Mouse (Mus musculus): ENCODE measurements around the gene Olfr1154.

GRCm38 (mm10) chr2:87894662-87895061 is 10.3 kb downstream of the Olfr1154 start, which contains the start of gene Olfr1153:
- no peak for TF ChIP-seq CTCF (IDR thresholded peaks at IDR 0.05; ENCODE audit: borderline replicate concordance, control insufficient read depth, extremely low read depth, insufficient read depth, low read length, poor library complexity)
- no peak for TF ChIP-seq POLR2A (IDR thresholded peaks at IDR 0.05; ENCODE audit: control insufficient read depth, extremely low read depth, insufficient read depth, low read length, poor library complexity)

All from thymus, adult 2 months (tissue).